Mouse (Mus musculus) bone marrow macrophage, adult 2 months (primary cell): ENCODE data around the gene Ksr1.

Source experiments
- CTCF ChIP-seq: IDR thresholded peaks from 2 replicates; pipeline ENCODE4 v1.5.1; 2012; ENCODE audit warnings: low read depth, mild to moderate bottlenecking, low read length, moderate library complexity
- POLR2A ChIP-seq: IDR thresholded peaks from 2 replicates; pipeline ENCODE4 v1.6.1; 2012; ENCODE audit warnings: mild to moderate bottlenecking, low read depth, low read length, borderline replicate concordance

GRCm38 (mm10) chr11:79071082-79071972, 74.9 kb downstream of the Ksr1 start:
- no peak for TF ChIP-seq POLR2A
- TF ChIP-seq CTCF: no peak
